Mouse (Mus musculus): ENCODE measurements around the gene Ppt1. TPM values are rescaled to one million over a fixed set of nuclear protein-coding genes. Genes with fewer than 3 reads are reported as not detected.
"Not testable (repeated sequence)": the region's sequence is repeated elsewhere in the genome, so short reads cannot be mapped to it uniquely, and the experiment has no call there.

Gene Ppt1
- 54.6 and 54.9 TPM in 2 replicates for polyA plus RNA-seq (2015; fragmentation: Nextera tagmentation; extraction: Ambion mirVana)

DNA sequence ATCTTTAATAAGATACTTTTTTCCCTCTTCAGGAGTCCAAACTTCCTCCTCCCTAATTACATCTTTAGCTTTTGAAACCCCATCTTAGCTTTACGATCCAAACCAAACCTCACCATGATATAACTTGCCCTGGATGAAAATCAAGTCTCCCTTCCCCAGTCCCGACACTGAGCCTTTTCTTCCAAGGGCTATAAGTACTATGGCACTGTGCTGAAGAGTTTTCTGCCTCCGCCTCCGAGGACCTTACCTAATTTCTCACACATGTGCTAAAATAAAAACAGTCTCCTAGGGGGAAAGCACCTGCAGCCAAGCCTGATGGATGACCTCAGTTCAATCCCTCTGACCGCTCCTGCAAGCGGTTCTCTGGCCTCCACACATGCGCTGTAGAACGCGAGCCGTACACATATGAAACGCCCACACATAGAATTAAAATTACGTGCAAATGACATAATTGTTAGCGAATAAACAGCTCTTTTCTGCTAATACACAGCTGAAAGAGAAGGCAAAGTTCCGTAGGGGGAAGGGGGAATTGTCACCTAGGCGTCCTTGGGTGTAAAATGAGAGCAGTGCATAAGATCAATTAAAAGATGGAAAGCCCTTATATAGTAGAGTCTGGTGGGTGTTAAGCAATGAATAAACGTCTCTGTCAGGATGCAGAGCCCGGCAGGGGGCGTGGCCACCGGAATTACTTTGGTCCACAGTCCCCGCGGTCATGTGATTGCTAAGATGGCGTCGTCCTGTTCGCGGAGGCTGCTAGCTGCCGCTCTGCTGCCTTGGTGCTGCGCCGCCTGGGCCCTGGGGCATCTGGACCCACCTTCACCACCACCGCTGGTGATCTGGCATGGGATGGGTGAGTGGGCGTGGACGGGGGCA, at the start of gene Ppt1:
Gene Ppt1, plus strand, starts transcription at position 713 of the 873 bp plus-strand sequence.
- Histone ChIP-seq H3K4me3 (ENCODE audit: low read depth, low read length) (peak within 1 kb of the TSS; percentile 85), H3K27ac (ENCODE audit: low read depth, low read length) (peak within 1 kb of the TSS; percentile 61; the same call in 1 of the 2 replicates), H3K4me1 (replicated peaks; ENCODE audit: control insufficient read depth, insufficient read depth, low read length) (0 out of 2 replicates have a peak, but pooled peaks cover 6% of the 10 kb centered on the region), H3K4me2 (replicated peaks; ENCODE audit: low read depth) (peak within 1 kb of the TSS; percentile 87), H3K9me3 (ENCODE audit: control insufficient read depth) (no peaks in the 10 kb centered on the region), H3K9ac (ENCODE audit: low read depth, low read length) (peak within 1 kb of the TSS; percentile 70), H3K27me3 (replicated peaks; ENCODE audit: control insufficient read depth, insufficient read depth, low read length) (no peaks in the 10 kb centered on the region), H3K36me3 (ENCODE audit: control insufficient read depth, insufficient read depth) (no peaks in the 10 kb centered on the region)
- peak; percentile 56 for TF ChIP-seq CTCF (IDR thresholded peaks at IDR 0.05; ENCODE audit: low read depth)
- 4% methylated on average over 31 of the region's 31 CpGs for WGBS
- peak; percentile 87 for ATAC-seq

DNA sequence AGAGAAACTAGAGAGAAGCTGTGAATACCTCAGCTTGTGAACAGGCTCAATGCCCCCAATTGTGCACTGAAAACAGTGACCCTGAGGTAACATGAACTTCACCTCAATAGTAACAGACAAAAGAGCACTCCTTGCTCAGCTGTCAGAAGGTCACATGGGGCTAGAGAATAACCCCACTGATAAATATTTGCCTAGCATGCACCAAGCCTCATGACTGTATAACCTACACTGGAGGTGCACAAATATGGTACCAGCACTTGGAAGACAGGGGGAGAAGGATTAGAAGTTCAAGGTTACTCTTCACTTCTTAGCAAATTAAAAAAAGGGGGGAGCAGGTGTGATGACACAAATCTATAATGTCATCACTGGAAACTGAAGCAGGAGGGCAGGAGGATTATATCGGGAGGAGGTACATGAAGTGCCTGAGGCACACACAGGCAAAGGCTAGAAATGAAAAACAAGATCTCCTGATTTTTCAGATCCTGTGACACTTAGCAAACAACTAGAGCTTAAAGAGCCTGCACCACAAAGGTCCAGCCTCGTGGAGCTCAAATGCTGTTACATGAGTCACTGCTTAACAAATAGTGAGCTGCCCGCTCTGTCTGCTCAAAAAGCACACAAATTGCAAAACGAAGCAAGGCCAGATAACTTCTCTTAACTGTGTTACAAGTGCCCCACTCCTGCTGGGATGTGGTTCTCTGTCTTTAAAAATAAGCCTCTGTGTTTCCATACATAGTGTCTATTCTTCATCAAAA, 46.5 kb upstream of the Ppt1 start:
- Histone ChIP-seq H3K4me1 (replicated peaks; ENCODE audit: control insufficient read depth, insufficient read depth, low read length) (no peaks in the 10 kb centered on the region), H3K36me3 (ENCODE audit: control insufficient read depth, insufficient read depth) (no peaks in the 10 kb centered on the region), H3K4me3 (ENCODE audit: low read depth, low read length) (no peak overlapping the region), H3K27ac (ENCODE audit: low read depth, low read length) (no peak overlapping the region), H3K9me3 (ENCODE audit: control insufficient read depth) (no peaks in the 10 kb centered on the region), H3K4me2 (replicated peaks; ENCODE audit: low read depth) (no peak overlapping the region), H3K9ac (ENCODE audit: low read depth, low read length) (no peak overlapping the region), H3K27me3 (replicated peaks; ENCODE audit: control insufficient read depth, insufficient read depth, low read length) (no peaks in the 10 kb centered on the region)
- 53% methylated on average over 4 of the region's 4 CpGs for WGBS
- TF ChIP-seq CTCF (IDR thresholded peaks at IDR 0.05; ENCODE audit: low read depth) = no peak
- no peak for ATAC-seq

GRCm38 (mm10) chr4:122808108-122808507, 27.9 kb upstream of the Ppt1 start:
- Histone ChIP-seq H3K27ac (ENCODE audit: low read depth, low read length) (no peak overlapping the region), H3K4me1 (replicated peaks; ENCODE audit: control insufficient read depth, insufficient read depth, low read length) (no peaks in the 10 kb centered on the region), H3K9me3 (ENCODE audit: control insufficient read depth) (no peaks in the 10 kb centered on the region), H3K9ac (ENCODE audit: low read depth, low read length) (no peak overlapping the region), H3K27me3 (replicated peaks; ENCODE audit: control insufficient read depth, insufficient read depth, low read length) (no peaks in the 10 kb centered on the region), H3K4me3 (ENCODE audit: low read depth, low read length) (no peak overlapping the region), H3K4me2 (replicated peaks; ENCODE audit: low read depth) (no peak overlapping the region), H3K36me3 (ENCODE audit: control insufficient read depth, insufficient read depth) (no peaks in the 10 kb centered on the region)
- 25% methylated on average over 4 of the region's 4 CpGs for WGBS
- peak; percentile 92 for TF ChIP-seq CTCF (IDR thresholded peaks at IDR 0.05; ENCODE audit: low read depth)
- no peak for ATAC-seq

- WGBS = 56% methylated on average over 1 of the region's 1 CpGs
- TF ChIP-seq CTCF (IDR thresholded peaks at IDR 0.05; ENCODE audit: low read depth) = no peak
These were observed 24.9 kb upstream of the Ppt1 start for GRCm38 (mm10) chr4:122811180-122811579.

DNA sequence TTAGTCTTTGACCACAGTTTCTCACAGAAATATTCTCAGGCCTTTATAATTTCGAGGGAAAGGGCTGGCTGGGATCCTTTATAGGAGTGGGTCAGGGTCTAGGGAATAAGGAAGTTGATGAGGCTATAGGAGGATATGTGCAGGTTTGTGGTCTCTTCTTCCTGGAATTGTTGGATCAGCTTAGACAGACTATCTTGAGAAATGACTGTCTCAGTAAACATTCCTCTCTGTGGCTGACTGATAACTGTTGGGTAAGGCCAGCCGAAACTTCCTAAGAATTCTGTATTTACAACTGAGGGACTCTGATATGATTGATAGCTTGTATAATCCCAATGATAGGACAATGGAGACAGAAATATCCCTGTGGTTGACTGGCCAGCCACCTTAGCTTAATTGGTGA, 24.2 kb upstream of the Ppt1 start:
- no peaks in the 10 kb centered on the region for H3K27me3 ChIP-seq (replicated peaks; ENCODE audit: control insufficient read depth, insufficient read depth, low read length)
- no peak overlapping the region for H3K4me3 ChIP-seq (ENCODE audit: low read depth, low read length)
- H3K9ac ChIP-seq (ENCODE audit: low read depth, low read length) = no peak overlapping the region
- TF ChIP-seq CTCF (IDR thresholded peaks at IDR 0.05; ENCODE audit: low read depth) = no peak
- no peaks in the 10 kb centered on the region for H3K9me3 ChIP-seq (ENCODE audit: control insufficient read depth)
- 40% methylated on average over 2 of the region's 2 CpGs for WGBS
- ATAC-seq = no peak
- no peak overlapping the region for H3K4me2 ChIP-seq (replicated peaks; ENCODE audit: low read depth)
- no peak overlapping the region for H3K27ac ChIP-seq (ENCODE audit: low read depth, low read length)
- H3K36me3 ChIP-seq (ENCODE audit: control insufficient read depth, insufficient read depth) = no peaks in the 10 kb centered on the region
- H3K4me1 ChIP-seq (replicated peaks; ENCODE audit: control insufficient read depth, insufficient read depth, low read length) = no peaks in the 10 kb centered on the region

More at GRCm38 (mm10) chr4:122811180-122811579, 24.9 kb upstream of the Ppt1 start:
- ATAC-seq = no peak
- no peaks in the 10 kb centered on the region for H3K4me1 ChIP-seq (replicated peaks; ENCODE audit: control insufficient read depth, insufficient read depth, low read length)
- H3K4me2 ChIP-seq (replicated peaks; ENCODE audit: low read depth) = no peak overlapping the region
- H3K27me3 ChIP-seq (replicated peaks; ENCODE audit: control insufficient read depth, insufficient read depth, low read length) = no peaks in the 10 kb centered on the region
- no peak overlapping the region for H3K4me3 ChIP-seq (ENCODE audit: low read depth, low read length)
- H3K36me3 ChIP-seq (ENCODE audit: control insufficient read depth, insufficient read depth) = no peaks in the 10 kb centered on the region
- H3K9ac ChIP-seq (ENCODE audit: low read depth, low read length) = no peak overlapping the region
- H3K9me3 ChIP-seq (ENCODE audit: control insufficient read depth) = no peaks in the 10 kb centered on the region
- H3K27ac ChIP-seq (ENCODE audit: low read depth, low read length) = no peak overlapping the region

DNA sequence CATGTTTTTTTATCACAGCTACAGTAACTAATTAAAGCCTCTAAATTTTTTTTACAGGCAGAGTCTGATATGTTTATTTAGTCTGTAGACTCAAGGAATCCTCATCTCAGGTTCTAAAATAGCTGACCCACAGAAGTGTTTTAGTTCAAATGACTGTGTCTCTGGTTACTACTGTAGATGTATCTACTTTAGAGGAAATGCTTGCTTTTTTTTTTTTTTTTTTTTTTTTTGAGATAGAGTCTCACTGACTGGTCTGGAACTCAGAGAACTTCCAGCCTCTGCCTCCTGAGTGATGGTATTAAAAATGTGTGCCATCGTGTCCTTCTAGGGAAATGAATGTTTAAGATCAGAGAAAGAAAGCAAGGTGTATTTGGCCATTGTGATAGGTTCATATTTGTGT, 19.8 kb upstream of the Ppt1 start:
- no peak overlapping the region for H3K4me2 ChIP-seq (replicated peaks; ENCODE audit: low read depth)
- WGBS = 85% methylated on average over 1 of the region's 1 CpGs
- no peaks in the 10 kb centered on the region for H3K27me3 ChIP-seq (replicated peaks; ENCODE audit: control insufficient read depth, insufficient read depth, low read length)
- ATAC-seq = no peak
- H3K4me1 ChIP-seq (replicated peaks; ENCODE audit: control insufficient read depth, insufficient read depth, low read length) = no peaks in the 10 kb centered on the region
- no peak overlapping the region for H3K9ac ChIP-seq (ENCODE audit: low read depth, low read length)
- no peaks in the 10 kb centered on the region for H3K9me3 ChIP-seq (ENCODE audit: control insufficient read depth)
- H3K4me3 ChIP-seq (ENCODE audit: low read depth, low read length) = no peak overlapping the region
- no peak overlapping the region for H3K27ac ChIP-seq (ENCODE audit: low read depth, low read length)
- no peak for TF ChIP-seq CTCF (IDR thresholded peaks at IDR 0.05; ENCODE audit: low read depth)
- no peaks in the 10 kb centered on the region for H3K36me3 ChIP-seq (ENCODE audit: control insufficient read depth, insufficient read depth)

DNA sequence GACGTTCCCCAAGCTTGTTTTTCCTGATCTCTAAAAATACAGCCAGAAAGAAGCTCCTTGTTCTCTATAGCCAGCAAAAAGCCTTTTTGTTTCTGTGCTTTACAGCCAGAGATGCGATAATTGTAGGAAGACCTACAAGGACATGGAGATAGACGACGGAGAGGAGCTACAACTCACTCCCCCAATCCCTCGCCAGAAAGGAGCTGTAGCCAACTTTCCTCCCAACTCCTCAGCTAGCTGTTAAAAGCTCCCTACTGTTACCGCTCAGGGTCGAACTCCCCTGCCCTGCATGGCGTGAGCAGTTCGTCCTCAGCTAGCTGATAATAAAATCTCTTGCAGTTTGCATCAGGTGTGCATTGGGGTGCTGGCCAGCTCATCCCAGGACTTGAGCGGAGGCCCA, 15.1 kb upstream of the Ppt1 start:
- H3K36me3 ChIP-seq (ENCODE audit: control insufficient read depth, insufficient read depth); H3K4me2 ChIP-seq (replicated peaks; ENCODE audit: low read depth); ATAC-seq; H3K27ac ChIP-seq (ENCODE audit: low read depth, low read length); H3K27me3 ChIP-seq (replicated peaks; ENCODE audit: control insufficient read depth, insufficient read depth, low read length); H3K9ac ChIP-seq (ENCODE audit: low read depth, low read length); H3K9me3 ChIP-seq (ENCODE audit: control insufficient read depth); H3K4me3 ChIP-seq (ENCODE audit: low read depth, low read length); H3K4me1 ChIP-seq (replicated peaks; ENCODE audit: control insufficient read depth, insufficient read depth, low read length): not testable (repeated sequence)
- 39% methylated on average over 10 of the region's 10 CpGs for WGBS
